In genomic region chr4:62251776-62252175, GRCm38 (mm10) we compare ENCODE assay signal across 25 mouse cellular contexts. TPM values are rescaled to one million over a fixed set of nuclear protein-coding genes. Genes with fewer than 3 reads are reported as not detected.
DNase-seq lines count a peak whose midpoint lies in the region; ATAC-seq lines count a peak whose summit lies in the region.
"Had no signal": no experiment of that assay in that cellular context is flagged by ENCODE, and none has a peak within 500 bp of the region (broad histone marks: within the 10 kb centered on the region; RNA-seq: fewer than 3 reads in every experiment).

No protein-coding gene starts in this region.

- WGBS in forebrain, embryonic 11.5 days, result 94% methylated on average over 4 of the region's 4 CpGs
- WGBS in forebrain, embryonic 16.5 days, result 91% methylated on average over 4 of the region's 4 CpGs
- WGBS in heart, embryonic 10.5 days, result 86% methylated on average over 4 of the region's 4 CpGs
- WGBS in heart, embryonic 11.5 days (ENCODE audit: insufficient replicate concordance), result 83% methylated on average over 4 of the region's 4 CpGs
- WGBS in limb, embryonic 10.5 days, result 94% methylated on average over 4 of the region's 4 CpGs

- H3K27me3 ChIP-seq in forebrain, embryonic 11.5 days (ENCODE audit: control insufficient read depth, insufficient read depth, low read length), result no peaks in the 10 kb centered on the region
- no peaks in the 10 kb centered on the region for H3K27me3 ChIP-seq in forebrain, embryonic 16.5 days (replicated peaks; ENCODE audit: control insufficient read depth, insufficient read depth, low read length)
- H3K27me3 ChIP-seq in heart, embryonic 10.5 days (ENCODE audit: insufficient read depth, poor library complexity, severe bottlenecking), result no peaks in the 10 kb centered on the region
- H3K27me3 ChIP-seq in heart, embryonic 11.5 days (ENCODE audit: control insufficient read depth, insufficient read depth, low read length), result no peaks in the 10 kb centered on the region
- H3K27me3 ChIP-seq in limb, embryonic 10.5 days (ENCODE audit: low read depth, poor library complexity, severe bottlenecking), result no peaks in the 10 kb centered on the region
- H3K27me3 ChIP-seq: CH12.LX; embryonic facial prominence, embryonic 12.5 days; forebrain, embryonic 12.5 days; Patski had no signal

- H3K36me3 ChIP-seq in forebrain, embryonic 11.5 days (ENCODE audit: control insufficient read depth, insufficient read depth, low read length), result no peaks in the 10 kb centered on the region
- H3K36me3 ChIP-seq in forebrain, embryonic 16.5 days (ENCODE audit: control insufficient read depth, insufficient read depth), result no peaks in the 10 kb centered on the region
- H3K36me3 ChIP-seq in heart, embryonic 10.5 days, result no peaks in the 10 kb centered on the region
- no peaks in the 10 kb centered on the region for H3K36me3 ChIP-seq in heart, embryonic 11.5 days (ENCODE audit: control insufficient read depth, insufficient read depth, low read length)
- H3K36me3 ChIP-seq in limb, embryonic 10.5 days, result no peaks in the 10 kb centered on the region
- H3K36me3 ChIP-seq: embryonic facial prominence, embryonic 10.5 days; embryonic facial prominence, embryonic 12.5 days; forebrain, embryonic 12.5 days; G1E had no signal

- H3K4me1 ChIP-seq in forebrain, embryonic 11.5 days (replicated peaks; ENCODE audit: control insufficient read depth, insufficient read depth, low read length), result no peaks in the 10 kb centered on the region
- H3K4me1 ChIP-seq in forebrain, embryonic 16.5 days (replicated peaks; ENCODE audit: control insufficient read depth, insufficient read depth, low read length), result no peaks in the 10 kb centered on the region
- H3K4me1 ChIP-seq in heart, embryonic 10.5 days, result no peaks in the 10 kb centered on the region
- H3K4me1 ChIP-seq in heart, embryonic 11.5 days (ENCODE audit: control insufficient read depth, insufficient read depth, low read length), result no peaks in the 10 kb centered on the region
- H3K4me1 ChIP-seq in limb, embryonic 10.5 days, result no peaks in the 10 kb centered on the region
- H3K4me1 ChIP-seq: embryonic facial prominence, embryonic 10.5 days; embryonic facial prominence, embryonic 12.5 days; forebrain, embryonic 12.5 days had no signal

- H3K27ac ChIP-seq in forebrain, embryonic 11.5 days (ENCODE audit: low read depth, low read length), result no peak overlapping the region
- no peak overlapping the region for H3K27ac ChIP-seq in forebrain, embryonic 16.5 days (ENCODE audit: low read length)
- no peak overlapping the region for H3K27ac ChIP-seq in heart, embryonic 10.5 days
- H3K27ac ChIP-seq in heart, embryonic 11.5 days (ENCODE audit: low read depth, low read length), result no peak overlapping the region
- H3K27ac ChIP-seq in limb, embryonic 10.5 days, result no peak overlapping the region
- H3K27ac ChIP-seq: embryonic facial prominence, embryonic 10.5 days; embryonic facial prominence, embryonic 12.5 days; forebrain, embryonic 12.5 days had no signal

- no peak overlapping the region for H3K9ac ChIP-seq in forebrain, embryonic 11.5 days (ENCODE audit: low read length)
- H3K9ac ChIP-seq in forebrain, embryonic 16.5 days (replicated peaks; ENCODE audit: low read depth, low read length), result no peak overlapping the region
- H3K9ac ChIP-seq in heart, embryonic 11.5 days (ENCODE audit: low read depth, low read length), result no peak overlapping the region
- H3K9ac ChIP-seq: embryonic facial prominence, embryonic 12.5 days; forebrain, embryonic 12.5 days; forebrain, postnatal 0 days had no signal

- no peaks in the 10 kb centered on the region for H3K9me3 ChIP-seq in forebrain, embryonic 11.5 days (ENCODE audit: control insufficient read depth, low read length)
- no peaks in the 10 kb centered on the region for H3K9me3 ChIP-seq in forebrain, embryonic 16.5 days (ENCODE audit: control insufficient read depth, low read length)
- H3K9me3 ChIP-seq in heart, embryonic 10.5 days, result no peaks in the 10 kb centered on the region
- no peaks in the 10 kb centered on the region for H3K9me3 ChIP-seq in heart, embryonic 11.5 days (replicated peaks; ENCODE audit: control insufficient read depth, low read length)
- H3K9me3 ChIP-seq in limb, embryonic 10.5 days (replicated peaks), result no peaks in the 10 kb centered on the region
- H3K9me3 ChIP-seq: embryonic facial prominence, embryonic 10.5 days; embryonic facial prominence, embryonic 12.5 days; forebrain, embryonic 12.5 days had no signal

- DNase-seq in forebrain, embryonic 11.5 days (ENCODE audit: low spot score), result peak; percentile 35
- peak; percentile 52 for DNase-seq in heart, embryonic 10.5 days (ENCODE audit: low spot score)
- DNase-seq in limb, embryonic 10.5 days (ENCODE audit: low spot score), result peak; percentile 8
- no peak for DNase-seq in right cerebral cortex, adult 2 months (ENCODE audit: low spot score in 2 of 2)
- DNase-seq: adrenal gland, adult 8-10 months; adrenal gland, postnatal 14 days; adrenal gland, postnatal 36 days; B cell, adult 2 months; cerebellum, adult 11-12 months; cerebellum, adult 2 months; cerebellum, adult 9-10 months; cerebellum, postnatal 10 days; cerebellum, postnatal 25 days; forebrain, postnatal 0 days had no signal

- no peak for ATAC-seq in forebrain, embryonic 11.5 days (replicated peaks; ENCODE audit: low FRiP score)
- no peak for ATAC-seq in forebrain, embryonic 16.5 days
- ATAC-seq in heart, embryonic 11.5 days (replicated peaks; ENCODE audit: insufficient number of reproducible peaks, low FRiP score, low TSS enrichment), result no peak
- ATAC-seq: activated CD4-positive, CD25-positive, alpha-beta regulatory T cell, adult 4 months; CD4-positive, CD25-positive, alpha-beta regulatory T cell, adult 4 months; forebrain, embryonic 14.5 days; forebrain, postnatal 0 days; Patski had no signal

- H3K4me2 ChIP-seq in forebrain, embryonic 11.5 days (ENCODE audit: low read depth, low read length, severe bottlenecking), result no peak overlapping the region
- H3K4me2 ChIP-seq in forebrain, embryonic 16.5 days (ENCODE audit: low read length), result no peak overlapping the region
- no peak overlapping the region for H3K4me2 ChIP-seq in heart, embryonic 11.5 days
- H3K4me2 ChIP-seq: embryonic facial prominence, embryonic 12.5 days; forebrain, embryonic 12.5 days had no signal

- no peak overlapping the region for H3K4me3 ChIP-seq in forebrain, embryonic 11.5 days (ENCODE audit: low read depth, low read length)
- H3K4me3 ChIP-seq in forebrain, embryonic 16.5 days (replicated peaks; ENCODE audit: low read length), result no peak overlapping the region
- H3K4me3 ChIP-seq in heart, embryonic 10.5 days, result no peak overlapping the region
- H3K4me3 ChIP-seq in heart, embryonic 11.5 days (ENCODE audit: low read depth, low read length), result no peak overlapping the region
- H3K4me3 ChIP-seq in limb, embryonic 10.5 days, result no peak overlapping the region
- H3K4me3 ChIP-seq: embryonic facial prominence, embryonic 10.5 days; embryonic facial prominence, embryonic 12.5 days; forebrain, embryonic 12.5 days had no signal

RNA-seq across cellular contexts. Expression of gene Slc31a2, which starts 10.6 kb away (rescaled TPM):
- 7.9 and 8.9 TPM in 2 replicates for polyA plus RNA-seq in forebrain, embryonic 11.5 days (2014; fragmentation: Nextera tagmentation; extraction: Ambion mirVana)
- 13.0 and 15.6 TPM in 2 replicates for polyA plus RNA-seq in forebrain, embryonic 16.5 days (2015; fragmentation: Nextera tagmentation; extraction: Ambion mirVana)
- 12.8 and 14.5 TPM in 2 replicates for polyA plus RNA-seq in heart, embryonic 10.5 days (2016; fragmentation: Nextera tagmentation; extraction: Ambion mirVana)
- 14.4 and 15.4 TPM in 2 replicates for polyA plus RNA-seq in heart, embryonic 11.5 days (2014; fragmentation: Nextera tagmentation; extraction: Ambion mirVana)
- 10.8 and 11.0 TPM in 2 replicates for polyA plus RNA-seq in limb, embryonic 10.5 days (2016; fragmentation: Nextera tagmentation; extraction: Ambion mirVana)

RNA-seq across cellular contexts. Expression of gene Zfp37, which starts 20.9 kb away (rescaled TPM):
- 26.3 and 28.7 TPM in 2 replicates for polyA plus RNA-seq in forebrain, embryonic 11.5 days (2014; fragmentation: Nextera tagmentation; extraction: Ambion mirVana)
- polyA plus RNA-seq in forebrain, embryonic 16.5 days (2015; fragmentation: Nextera tagmentation; extraction: Ambion mirVana), result 22.8 and 22.9 TPM in 2 replicates
- 9.1 and 9.8 TPM in 2 replicates for polyA plus RNA-seq in heart, embryonic 10.5 days (2016; fragmentation: Nextera tagmentation; extraction: Ambion mirVana)
- 8.9 and 9.0 TPM in 2 replicates for polyA plus RNA-seq in heart, embryonic 11.5 days (2014; fragmentation: Nextera tagmentation; extraction: Ambion mirVana)
- 14.9 and 19.4 TPM in 2 replicates for polyA plus RNA-seq in limb, embryonic 10.5 days (2016; fragmentation: Nextera tagmentation; extraction: Ambion mirVana)
- polyA plus RNA-seq: activated CD4-positive, CD25-positive, alpha-beta regulatory T cell, adult 4 months; G1E had no signal

Comparison
In these comparisons a context has a peak if more than half of its experiments do, and no peak if none do; other contexts are left out.
1. DNase-seq: peak in forebrain, embryonic 11.5 days (single experiment), heart, embryonic 10.5 days (single experiment) and limb, embryonic 10.5 days (single experiment); none in right cerebral cortex, adult 2 months (0 of 2).